Mouse (Mus musculus) lung, adult 18-20 months (tissue): ENCODE data around the gene Vmn1r211.
"Not testable (repeated sequence)": the region's sequence is repeated elsewhere in the genome, so short reads cannot be mapped to it uniquely, and the experiment has no call there.

Experiments used
- DNase-seq, 2 experiments: peaks; one replicate each; pipeline ENCODE4 v3.0.0; 2022; ENCODE audit warnings: mixed read lengths in 2 of 2

Gene Vmn1r211

DNA sequence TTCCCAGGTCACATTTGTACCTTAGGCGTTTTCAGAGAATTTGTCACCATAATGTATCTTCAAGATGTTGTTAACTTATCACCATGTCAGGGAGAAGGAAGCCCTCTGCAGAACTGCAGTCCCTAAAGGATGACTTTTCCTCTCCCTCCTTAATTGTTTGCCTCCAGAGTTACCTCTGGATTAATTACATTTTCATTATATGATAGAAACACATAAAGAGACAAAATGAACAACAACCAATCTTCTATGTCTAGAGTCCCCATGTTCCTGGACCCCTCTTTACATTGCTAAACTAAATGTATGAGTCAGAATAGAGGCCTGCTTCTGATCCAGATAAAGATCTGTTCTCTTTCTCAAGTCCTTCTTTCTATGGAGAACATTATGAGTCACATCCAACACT lies at the start of gene Vmn1r211:
TSS of gene Vmn1r211 (minus strand) at position 101 of the 400 bp plus-strand sequence.
- DNase-seq, result no peak

DNA sequence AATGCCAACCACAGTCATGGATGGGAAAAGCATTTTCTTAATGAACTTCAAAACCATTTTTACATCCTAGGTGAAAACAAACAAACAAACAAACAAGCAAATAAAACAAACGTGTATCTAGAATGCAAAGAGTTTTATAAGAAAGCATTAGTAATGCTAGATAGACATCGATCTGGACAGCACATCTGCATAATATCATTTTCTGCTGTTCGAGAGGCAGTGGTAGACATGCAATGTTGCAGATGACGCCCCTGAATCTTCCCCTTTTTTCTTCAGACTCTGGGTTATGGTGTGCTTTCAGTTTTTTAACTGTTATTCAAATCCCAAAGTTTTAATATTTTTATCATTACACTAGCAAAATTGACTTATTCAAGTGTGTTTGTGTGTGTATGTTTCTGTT lies 26.7 kb upstream of the Vmn1r211 start, which contains the start of gene Vmn1r212:
TSS of gene Vmn1r212 (minus strand) at position 101 of the 400 bp plus-strand sequence.
- no peak for DNase-seq

DNA sequence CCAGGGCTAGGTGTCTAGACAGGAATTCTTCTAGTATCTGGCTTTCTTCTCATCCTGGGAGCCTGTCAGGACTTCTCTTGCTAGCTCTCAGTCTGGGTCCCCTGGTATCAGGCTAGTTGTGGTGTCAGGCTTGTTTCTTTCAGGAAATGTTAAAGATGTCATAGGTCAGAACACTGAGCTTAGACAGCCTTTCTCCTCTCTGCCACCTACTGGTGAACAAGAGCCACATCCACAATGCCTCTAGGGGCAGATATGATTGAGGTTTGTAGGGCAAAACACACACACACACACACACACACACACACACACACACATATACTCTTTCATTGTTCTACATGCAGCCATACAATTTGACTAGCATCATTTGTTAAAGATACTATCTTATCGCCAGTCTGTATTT lies 21.9 kb upstream of the Vmn1r211 start:
- no peak for DNase-seq

DNA sequence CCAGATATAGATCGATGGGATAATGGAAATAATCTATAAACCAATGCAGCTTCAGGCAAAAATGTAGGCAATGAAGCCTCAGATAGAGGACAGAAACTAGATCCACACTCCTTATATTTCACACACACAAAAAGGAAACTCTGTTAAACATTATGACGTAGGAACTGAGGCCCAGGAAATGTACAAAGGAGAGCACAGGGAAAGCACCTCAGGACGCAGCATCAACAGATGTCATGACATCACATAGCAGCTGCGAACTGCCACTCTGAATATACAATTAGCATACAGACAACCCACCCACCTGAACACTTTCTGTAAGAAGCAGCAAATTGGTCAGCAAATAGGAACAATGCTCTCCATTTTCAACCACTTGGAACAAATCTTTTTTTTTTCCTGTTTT lies 2.6 kb downstream of the Vmn1r211 start:
- no peak for DNase-seq

DNA sequence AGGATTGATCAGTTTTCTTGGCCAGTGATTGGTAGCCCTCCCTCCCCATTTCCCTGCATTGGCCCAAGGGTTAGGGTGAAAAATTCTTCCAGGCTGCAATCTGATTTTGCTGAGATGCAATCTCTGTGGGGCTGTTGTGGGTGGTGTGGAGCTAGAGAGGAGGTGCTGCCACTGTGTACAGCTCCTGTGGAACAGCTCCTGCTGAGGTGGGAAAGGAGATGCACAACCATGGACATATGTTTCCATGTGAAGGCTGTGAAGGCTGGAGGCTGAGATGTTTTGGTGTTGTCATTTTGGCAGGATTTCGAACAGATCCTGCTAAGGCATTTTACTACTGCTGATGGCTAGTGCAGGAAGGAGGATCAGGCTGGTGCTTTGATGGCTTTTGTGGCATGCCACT lies 10.6 kb downstream of the Vmn1r211 start:
- no peak for DNase-seq

DNA sequence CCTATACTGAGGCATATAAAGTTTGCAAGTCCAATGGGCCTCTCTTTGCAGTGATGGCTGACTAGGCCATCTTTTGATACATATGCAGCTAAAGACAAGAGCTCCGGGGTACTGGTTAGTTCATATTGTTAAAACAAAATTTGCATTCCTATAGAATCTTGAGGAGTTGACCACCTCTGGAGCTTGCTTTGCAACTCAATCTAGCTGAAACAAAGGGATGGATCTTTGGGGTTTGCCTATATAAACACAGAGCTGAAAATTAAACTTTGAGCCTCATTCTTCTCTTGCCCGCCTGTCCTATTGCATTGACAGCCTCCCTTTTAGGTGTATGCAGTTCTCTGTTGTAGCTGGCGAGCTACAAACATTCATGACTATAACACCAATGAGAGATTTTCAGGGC lies 13.1 kb downstream of the Vmn1r211 start:
- DNase-seq, result not testable (repeated sequence)

DNA sequence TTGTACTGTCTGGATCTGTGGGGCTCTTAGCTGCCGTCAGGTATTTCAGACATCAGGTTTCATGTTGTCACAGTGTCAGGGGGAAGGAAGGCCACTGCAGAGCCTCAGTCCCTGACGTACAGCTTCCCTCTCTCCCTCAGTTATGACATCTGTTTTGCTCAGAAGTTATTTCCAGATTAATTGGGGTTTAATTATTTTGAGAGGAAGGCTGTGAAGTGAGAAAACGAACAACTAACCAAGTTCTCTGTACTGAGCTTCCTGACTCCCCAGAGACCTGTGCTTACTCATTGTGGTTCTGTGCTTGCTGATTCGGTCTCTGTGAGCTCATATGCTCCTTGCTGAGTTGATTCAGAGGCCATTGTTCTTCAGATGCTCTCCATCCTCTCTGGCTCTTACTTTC lies 26.1 kb downstream of the Vmn1r211 start, which contains the start of gene Vmn1r210:
TSS of gene Vmn1r210 (minus strand) at position 101 of the 400 bp plus-strand sequence.
- no peak for DNase-seq

DNA sequence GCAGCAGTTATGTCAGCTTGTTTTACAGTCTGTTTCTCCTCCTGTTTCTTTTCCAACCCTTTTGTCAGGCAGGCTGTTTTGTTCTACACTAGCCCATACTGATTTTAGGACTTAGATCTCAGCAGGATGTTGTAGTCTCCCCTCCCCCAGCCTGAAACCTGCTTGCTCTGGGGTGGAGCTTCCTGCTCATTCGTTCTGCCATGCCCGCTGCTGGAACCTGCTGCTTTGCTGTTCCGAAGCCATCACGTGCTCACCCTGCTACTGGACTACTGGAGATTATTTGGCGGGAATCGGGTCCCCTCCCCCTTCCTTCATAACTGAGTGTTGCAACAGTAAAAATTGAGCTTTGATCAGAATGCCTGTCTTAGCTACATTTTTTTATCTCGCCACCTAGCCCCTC lies 28.0 kb downstream of the Vmn1r211 start:
- DNase-seq, result not testable (repeated sequence)

DNA sequence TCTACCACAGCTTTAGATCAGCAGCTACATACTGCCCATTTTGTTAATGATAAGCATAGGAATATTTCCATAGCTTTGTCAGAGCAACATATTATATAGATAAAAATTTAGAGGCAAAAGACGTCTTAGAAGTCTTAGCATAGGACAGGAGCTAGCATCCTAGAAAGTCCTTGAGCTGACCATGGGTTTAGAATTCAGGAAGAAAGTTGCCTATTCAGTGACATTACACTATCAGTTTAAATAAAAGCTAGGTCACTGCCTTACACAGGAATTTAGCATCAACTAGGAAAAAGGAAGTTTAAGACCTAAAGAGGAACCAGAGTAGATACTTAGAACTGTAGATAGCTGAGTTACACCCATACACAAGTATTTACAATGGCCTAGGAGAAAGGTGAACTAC lies 35.8 kb downstream of the Vmn1r211 start:
- DNase-seq, result not testable (repeated sequence)

DNA sequence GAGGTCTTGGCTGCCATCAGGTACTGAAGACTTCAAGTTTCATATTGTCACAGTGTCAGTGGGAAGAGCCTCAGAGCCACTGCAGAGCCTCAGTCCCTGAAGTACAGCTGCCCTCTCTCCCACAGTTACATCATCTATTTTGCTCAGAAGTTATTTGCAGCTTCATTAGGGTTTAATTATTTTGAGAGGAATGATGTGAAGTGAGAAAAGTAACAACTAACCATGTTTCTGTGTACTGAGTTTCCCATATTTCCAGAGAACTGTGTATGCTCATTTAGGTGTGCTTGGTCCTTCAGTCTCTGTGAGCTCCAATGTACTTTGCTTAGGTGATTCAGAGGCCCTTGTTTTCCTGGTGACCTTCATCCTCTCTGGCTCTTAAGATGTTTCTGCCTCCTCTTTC lies 47.8 kb downstream of the Vmn1r211 start, which contains the start of gene Vmn1r209:
TSS of gene Vmn1r209 (minus strand) at position 101 of the 400 bp plus-strand sequence.
- DNase-seq, result not testable (repeated sequence)
